Comparison of ENCODE assay signal across 21 mouse cellular contexts in the genomic region with DNA sequence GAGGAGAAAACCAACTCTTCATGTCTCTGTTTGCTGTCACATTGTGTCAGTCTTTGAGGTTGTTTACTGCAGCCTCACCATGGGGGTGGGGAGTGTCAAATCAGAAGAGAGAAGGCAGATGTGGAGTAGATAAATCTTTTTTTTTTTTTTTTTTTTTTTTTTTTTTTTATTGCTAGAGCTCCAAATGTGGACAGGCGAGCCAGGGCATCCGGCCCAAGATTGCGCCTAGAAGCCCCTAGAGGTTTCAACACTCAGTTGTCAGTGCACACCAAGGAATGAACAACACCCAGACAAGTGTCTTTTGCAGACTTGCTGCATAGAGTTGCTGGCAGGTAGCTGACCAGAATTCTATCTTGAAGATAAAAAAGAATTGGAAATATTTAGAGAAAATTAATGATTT.
A peak's percentile ranks its signal among the peaks of the same experiment; 100 is the strongest.
DNase-seq lines count a peak whose midpoint lies in the region; ATAC-seq lines count a peak whose summit lies in the region.
"Had no signal": no experiment of that assay in that cellular context is flagged by ENCODE, and none has a peak within 500 bp of the region (broad histone marks: within the 10 kb centered on the region; RNA-seq: fewer than 3 reads in every experiment).

No protein-coding gene starts in this region.

- 75% methylated on average over 3 of the region's 3 CpGs for WGBS in midbrain, embryonic 11.5 days
- 87% methylated on average over 3 of the region's 3 CpGs for WGBS in midbrain, embryonic 16.5 days

- intact Hi-C loops in gastrocnemius, postnatal 14 days (cut with DNase I; ENCODE audit: low total_unique reads): no loop called here
- intact Hi-C loops in heart, postnatal 14 days (cut with DNase I): no loop called here
- intact Hi-C loops in heart, postnatal 25 days (cut with DNase I): no loop called here

- H3K4me2 ChIP-seq in midbrain, embryonic 11.5 days: no peak overlapping the region
- H3K4me2 ChIP-seq in midbrain, embryonic 16.5 days (ENCODE audit: low read length): no peak overlapping the region
- H3K4me2 ChIP-seq: embryonic facial prominence, embryonic 15.5 days; hindbrain, embryonic 14.5 days; intestine, embryonic 15.5 days had no signal

- H3K4me3 ChIP-seq in midbrain, embryonic 11.5 days (ENCODE audit: low read depth, low read length): no peak overlapping the region
- H3K4me3 ChIP-seq in midbrain, embryonic 16.5 days (ENCODE audit: low read depth, low read length): no peak overlapping the region
- H3K4me3 ChIP-seq: embryonic facial prominence, embryonic 15.5 days; erythroblast, embryonic 14.5 days; forebrain, embryonic 10.5 days; hindbrain, embryonic 10.5 days; intestine, embryonic 15.5 days had no signal

- peak; percentile 13 for DNase-seq in gastrocnemius, postnatal 14 days
- DNase-seq in gastrocnemius, adult 18-20 months (ENCODE audit: low spot score): no peak
- DNase-seq in heart, postnatal 14 days: peak; percentile 19 to 25
- DNase-seq in heart, postnatal 25 days (ENCODE audit: low spot score): no peak
- peak; percentile 25 for DNase-seq in lung, postnatal 10 days
- DNase-seq in lung, adult 18-20 months: no peak
- DNase-seq in midbrain, embryonic 11.5 days (ENCODE audit: low spot score, missing footprints): peak; percentile 61
- DNase-seq: adrenal gland, adult 8-10 months; cerebellum, adult 11 months; cerebellum, adult 8-10 months; cerebellum, postnatal 14 days; embryo, embryonic 11 days; gastrocnemius, postnatal 36 days had no signal

- no peak overlapping the region for H3K9ac ChIP-seq in midbrain, embryonic 11.5 days (ENCODE audit: low read length)
- no peak overlapping the region for H3K9ac ChIP-seq in midbrain, embryonic 16.5 days (ENCODE audit: low read depth, low read length)
- H3K9ac ChIP-seq: embryonic facial prominence, embryonic 15.5 days; hindbrain, embryonic 14.5 days; intestine, embryonic 15.5 days had no signal

- H3K36me3 ChIP-seq in midbrain, embryonic 11.5 days (ENCODE audit: control insufficient read depth, insufficient read depth, low read length): no peaks in the 10 kb centered on the region
- no peaks in the 10 kb centered on the region for H3K36me3 ChIP-seq in midbrain, embryonic 16.5 days (ENCODE audit: control insufficient read depth, insufficient read depth, low read length)
- H3K36me3 ChIP-seq: embryonic facial prominence, embryonic 15.5 days; forebrain, embryonic 10.5 days; hindbrain, embryonic 10.5 days; intestine, embryonic 15.5 days had no signal

- ATAC-seq in midbrain, embryonic 11.5 days (ENCODE audit: low FRiP score): no peak
- no peak for ATAC-seq in midbrain, embryonic 16.5 days
- ATAC-seq: forebrain, embryonic 14.5 days; intestine, embryonic 15.5 days had no signal

- no peak overlapping the region for H3K27ac ChIP-seq in midbrain, embryonic 11.5 days (ENCODE audit: low read depth, low read length)
- no peak overlapping the region for H3K27ac ChIP-seq in midbrain, embryonic 16.5 days (ENCODE audit: low read length)
- H3K27ac ChIP-seq: embryonic facial prominence, embryonic 15.5 days; forebrain, embryonic 10.5 days; hindbrain, embryonic 10.5 days; hindbrain, embryonic 14.5 days; intestine, embryonic 15.5 days had no signal

- peaks cover 3% of the 10 kb centered on the region; the same call in 1 of the 2 replicates for H3K4me1 ChIP-seq in midbrain, embryonic 11.5 days (ENCODE audit: control insufficient read depth, insufficient read depth, low read length)
- H3K4me1 ChIP-seq in midbrain, embryonic 16.5 days (ENCODE audit: control insufficient read depth, insufficient read depth, low read length): no peaks in the 10 kb centered on the region
- H3K4me1 ChIP-seq: embryonic facial prominence, embryonic 15.5 days; intestine, embryonic 15.5 days had no signal

- no peaks in the 10 kb centered on the region for H3K27me3 ChIP-seq in midbrain, embryonic 11.5 days (ENCODE audit: control insufficient read depth, insufficient read depth, low read length)
- H3K27me3 ChIP-seq in midbrain, embryonic 16.5 days (ENCODE audit: control insufficient read depth, insufficient read depth, low read depth, low read length): no peaks in the 10 kb centered on the region
- H3K27me3 ChIP-seq: embryonic facial prominence, embryonic 15.5 days; intestine, embryonic 15.5 days had no signal

- no peaks in the 10 kb centered on the region for H3K9me3 ChIP-seq in midbrain, embryonic 11.5 days (ENCODE audit: control insufficient read depth, low read length)
- H3K9me3 ChIP-seq in midbrain, embryonic 16.5 days (replicated peaks; ENCODE audit: control insufficient read depth, low read length, poor library complexity, severe bottlenecking): no peaks in the 10 kb centered on the region
- H3K9me3 ChIP-seq: embryonic facial prominence, embryonic 15.5 days; forebrain, embryonic 10.5 days; hindbrain, embryonic 10.5 days; intestine, embryonic 15.5 days had no signal

Comparison
In these comparisons a context has a peak if more than half of its experiments do, and no peak if none do; other contexts are left out.
1. DNase-seq: peak in gastrocnemius, postnatal 14 days (single experiment), heart, postnatal 14 days (2 of 2), lung, postnatal 10 days (single experiment) and midbrain, embryonic 11.5 days (single experiment); none in gastrocnemius, adult 18-20 months (single experiment), heart, postnatal 25 days (single experiment) and lung, adult 18-20 months (0 of 2).